Mouse (Mus musculus) heart, adult 2 months (tissue): Measurements from ENCODE around the gene Rnaseh2a.

Experiments
- EP300 ChIP-seq: fragments of 200-500 bp; IDR thresholded peaks from 2 replicates; pipeline ENCODE4 v1.6.1; 2011; ENCODE audit warnings: low read depth, low read length, control low read depth; ENCODE audit not compliant: insufficient read depth
- POLR2A ChIP-seq: fragments of 200-500 bp; IDR thresholded peaks from 2 replicates; pipeline ENCODE4 v1.6.1; 2011; ENCODE audit warnings: mild to moderate bottlenecking, low read depth, low read length, control low read depth; ENCODE audit not compliant: insufficient read depth

DNA sequence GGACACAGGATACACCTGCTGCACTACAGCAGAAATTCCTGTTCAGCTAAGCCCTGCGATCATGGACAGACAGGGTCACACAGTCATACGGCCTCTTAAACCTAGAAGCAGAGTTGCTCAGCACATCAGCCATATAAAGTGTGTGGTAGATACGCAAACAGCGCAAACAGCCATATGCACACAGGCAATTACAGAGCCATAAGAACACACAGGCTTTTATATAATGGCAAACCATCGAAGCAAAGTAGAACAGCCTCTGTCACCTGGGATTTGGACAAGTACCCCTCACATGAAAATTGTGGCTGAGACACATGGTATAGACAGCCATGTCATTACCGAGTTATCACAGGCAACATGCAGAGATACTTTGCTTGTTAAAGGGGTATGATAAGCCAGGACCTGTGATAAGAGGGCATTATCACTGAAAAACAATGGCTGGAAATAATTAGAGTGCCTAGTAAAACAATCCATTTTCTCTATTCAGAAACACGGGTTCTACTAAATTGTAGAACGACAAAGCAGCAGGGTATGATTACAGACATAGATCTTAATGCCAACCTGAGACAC, 16.9 kb upstream of the Rnaseh2a start:
- TF ChIP-seq POLR2A (no peak), EP300 (no peak)
